Mouse (Mus musculus) adrenal gland (tissue): ENCODE measurements around the gene Gabra6.

Source experiments
- intact Hi-C: fragments of 180-260 bp; cut with DNase I; formaldehyde crosslinking; loops from one replicate; pipeline ENCODE4 v1.15.1; 2025
- long read RNA-seq, 2 experiments: library from polyadenylated mRNA; unstranded; transcript quantifications; one replicate each; pipeline ENCODE4 v2.0.0; 2020; ENCODE audit warnings: borderline replicate concordance in 1 of 2; ENCODE audit not compliant: insufficient replicate concordance in 1 of 2

Gabra6 gene
- long read RNA-seq, experiment 1, result 0 reads
- long read RNA-seq, experiment 2, result 0 reads

- intact Hi-C loops, result no loop called here
Measured at GRCm38 (mm10) chr11:42320882-42321281, at the start of gene Gabra6. Gene Gabra6 (minus strand): TSS chr11:42321072.

GRCm38 (mm10) chr11:42365544-42365943, 44.7 kb upstream of the Gabra6 start:
- intact Hi-C loops, result no loop called here

GRCm38 (mm10) chr11:42332121-42332520, 11.2 kb upstream of the Gabra6 start:
- intact Hi-C loops, result no loop called here

GRCm38 (mm10) chr11:42326262-42326661, 5.4 kb upstream of the Gabra6 start:
- intact Hi-C loops, result no loop called here

- intact Hi-C loops, result no loop called here
Measured at GRCm38 (mm10) chr11:42321560-42321959, 688 bp upstream of the Gabra6 start.

GRCm38 (mm10) chr11:42319521-42319920, 1.4 kb downstream of the Gabra6 start:
- intact Hi-C loops, result no loop called here

GRCm38 (mm10) chr11:42319101-42319500, 1.8 kb downstream of the Gabra6 start:
- intact Hi-C loops, result no loop called here

- intact Hi-C loops, result no loop called here
Measured at GRCm38 (mm10) chr11:42317985-42318384, 2.9 kb downstream of the Gabra6 start.

GRCm38 (mm10) chr11:42314850-42315249, 6.0 kb downstream of the Gabra6 start:
- intact Hi-C loops, result no loop called here

- intact Hi-C loops, result no loop called here
Measured at GRCm38 (mm10) chr11:42310892-42311291, 10.0 kb downstream of the Gabra6 start.

- intact Hi-C loops, result no loop called here
Measured at GRCm38 (mm10) chr11:42309086-42309485, 11.8 kb downstream of the Gabra6 start.

GRCm38 (mm10) chr11:42306095-42306494, 14.8 kb downstream of the Gabra6 start:
- intact Hi-C loops, result no loop called here

- intact Hi-C loops, result no loop called here
Measured at GRCm38 (mm10) chr11:42258978-42259377, 61.9 kb downstream of the Gabra6 start.
